Mouse (Mus musculus) c-Kit-negative CD71-positive TER-119-positive erythroid progenitor cells, embryonic 14.5 days (primary cell): ENCODE measurements around the gene Fam171a2.
A peak's percentile ranks its signal among the peaks of the same experiment; 100 is the strongest.

ENCODE experiments used
- DNase-seq: peaks from one replicate; pipeline ENCODE4 v3.0.0-alpha.2; 2013; ENCODE audit warnings: low read depth, low spot score

Fam171a2 gene

GRCm38 (mm10) chr11:102434816-102435705, 12.4 kb downstream of the Fam171a2 start:
- no peak for DNase-seq

- DNase-seq: peak; percentile 82
Observed at GRCm38 (mm10) chr11:102434406-102434805, 13.1 kb downstream of the Fam171a2 start.

GRCm38 (mm10) chr11:102433866-102434265, 13.6 kb downstream of the Fam171a2 start:
- DNase-seq: no peak

GRCm38 (mm10) chr11:102432896-102433295, 14.6 kb downstream of the Fam171a2 start:
- no peak for DNase-seq

- DNase-seq: no peak
Observed at GRCm38 (mm10) chr11:102432115-102432843, 15.2 kb downstream of the Fam171a2 start.

GRCm38 (mm10) chr11:102431728-102432114, 15.8 kb downstream of the Fam171a2 start:
- no peak for DNase-seq

- peak; percentile 63 for DNase-seq
Observed at GRCm38 (mm10) chr11:102431018-102431645, 16.4 kb downstream of the Fam171a2 start.

GRCm38 (mm10) chr11:102430121-102431017, 17.1 kb downstream of the Fam171a2 start, which contains the start of gene Grn:
Gene Grn (plus strand): TSS chr11:102430315.
- peak; percentile 75 for DNase-seq

GRCm38 (mm10) chr11:102429551-102429950, 17.9 kb downstream of the Fam171a2 start:
- DNase-seq: no peak

GRCm38 (mm10) chr11:102428981-102429540, 18.4 kb downstream of the Fam171a2 start:
- no peak for DNase-seq

GRCm38 (mm10) chr11:102425555-102426316, 21.7 kb downstream of the Fam171a2 start:
- DNase-seq: no peak

GRCm38 (mm10) chr11:102424666-102425065, 22.8 kb downstream of the Fam171a2 start:
- no peak for DNase-seq

GRCm38 (mm10) chr11:102421559-102421958, 25.9 kb downstream of the Fam171a2 start:
- no peak for DNase-seq

- no peak for DNase-seq
Observed at GRCm38 (mm10) chr11:102418887-102419286, 28.6 kb downstream of the Fam171a2 start.

- no peak for DNase-seq
Observed at GRCm38 (mm10) chr11:102417160-102417559, 30.3 kb downstream of the Fam171a2 start.

GRCm38 (mm10) chr11:102415034-102415802, 32.3 kb downstream of the Fam171a2 start:
- no peak for DNase-seq

GRCm38 (mm10) chr11:102413059-102413458, 34.4 kb downstream of the Fam171a2 start:
- no peak for DNase-seq

GRCm38 (mm10) chr11:102411704-102412103, 35.8 kb downstream of the Fam171a2 start:
- DNase-seq: peak; percentile 94

- DNase-seq: no peak
Observed at GRCm38 (mm10) chr11:102411061-102411460, 36.4 kb downstream of the Fam171a2 start.
